Mouse (Mus musculus): Measurements from ENCODE around the gene Atxn1.

- TF ChIP-seq POLR2A (IDR thresholded peaks at IDR 0.05; ENCODE audit: insufficient read depth, low read depth, low read length) (no peak), CTCF (IDR thresholded peaks at IDR 0.05) (no peak), EP300 (IDR thresholded peaks at IDR 0.05; ENCODE audit: insufficient read depth, low read depth, low read length) (no peak)
These were observed 302.0 kb downstream of the Atxn1 start for GRCm38 (mm10) chr13:45662852-45663251.

Data from heart, adult 2 months (tissue).